Mouse (Mus musculus): Measurements from ENCODE around the gene Ociad1.

Gene Ociad1

DNA sequence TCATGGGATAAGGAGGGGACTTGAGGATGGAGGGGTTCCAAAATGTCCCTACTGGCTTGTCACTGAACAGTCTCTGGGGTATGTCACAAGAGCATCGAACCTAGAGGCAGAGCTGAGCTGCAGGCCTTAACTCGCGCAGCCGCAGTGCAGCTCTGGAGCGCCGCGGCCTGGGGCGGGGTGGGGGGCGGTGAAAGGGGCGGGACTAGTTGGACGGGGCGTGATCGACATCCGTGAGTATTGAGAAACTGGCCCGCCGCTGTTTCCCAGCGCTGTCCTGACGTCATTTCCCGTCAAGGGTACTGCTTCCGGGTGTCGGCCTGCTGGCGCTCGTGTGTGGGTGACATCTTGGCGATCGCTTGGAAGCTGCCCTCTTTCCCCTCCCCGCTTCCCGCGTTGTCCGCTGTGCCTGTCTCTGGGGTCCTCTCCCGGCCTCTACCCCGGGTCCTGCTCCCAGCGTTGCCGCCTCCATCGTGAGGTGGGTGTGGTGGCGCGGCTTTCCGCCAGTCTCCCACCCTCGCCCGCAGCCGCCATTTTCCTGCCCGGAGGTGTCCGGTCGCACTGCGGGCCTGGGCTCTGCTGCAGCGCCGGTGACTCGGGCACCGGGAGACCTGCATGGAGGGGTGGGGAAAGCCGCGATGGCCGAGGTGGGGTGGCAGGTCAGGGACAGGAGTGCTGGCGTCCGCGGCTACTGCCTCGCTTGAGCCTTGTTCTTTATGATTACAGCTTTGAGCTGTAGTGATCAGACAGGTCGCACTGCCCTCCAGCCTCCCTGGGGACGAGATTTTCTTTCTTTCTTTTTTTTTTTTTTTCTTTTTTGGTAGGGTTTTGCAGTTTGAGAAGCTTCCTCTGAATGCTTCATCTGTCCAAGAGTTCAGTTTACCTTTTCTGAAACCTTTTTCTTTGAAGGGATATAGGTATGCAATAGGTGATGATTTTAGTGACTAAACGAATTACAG, at the start of gene Ociad1:
TSS of gene Ociad1 (plus strand) at position 283 of the 956 bp plus-strand sequence.
- peak; percentile 97 to 98 for DNase-seq (ENCODE audit: low spot score in 2 of 2)

GRCm38 (mm10) chr5:73244403-73244802, 48.2 kb upstream of the Ociad1 start:
- peak in 1 of 2 experiments; percentile 67 for DNase-seq (ENCODE audit: low spot score in 2 of 2)

GRCm38 (mm10) chr5:73246414-73246813, 46.2 kb upstream of the Ociad1 start:
- DNase-seq (ENCODE audit: low spot score in 2 of 2) = no peak

DNA sequence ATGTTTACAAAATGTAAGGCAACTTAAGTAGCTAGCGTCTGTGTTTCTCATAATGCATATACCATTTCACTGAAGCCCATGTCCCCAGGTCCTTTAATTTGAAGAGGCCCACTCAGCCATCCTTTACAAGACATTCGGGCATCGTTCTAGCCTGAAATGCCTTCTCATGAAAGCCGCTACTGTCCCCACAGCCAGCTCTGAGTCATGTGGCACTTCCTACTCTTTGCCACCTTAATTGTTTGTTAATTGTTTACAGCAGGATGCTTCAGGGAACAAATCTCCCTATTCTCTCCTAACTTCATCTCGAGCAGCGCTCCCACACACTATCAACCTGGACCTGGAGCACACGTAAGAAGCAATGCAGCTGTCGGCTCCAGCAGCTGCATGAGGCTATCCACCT, 44.4 kb upstream of the Ociad1 start:
- no peak for DNase-seq (ENCODE audit: low spot score in 2 of 2)

GRCm38 (mm10) chr5:73249341-73249740, 43.2 kb upstream of the Ociad1 start:
- DNase-seq (ENCODE audit: low spot score in 2 of 2) = no peak

DNA sequence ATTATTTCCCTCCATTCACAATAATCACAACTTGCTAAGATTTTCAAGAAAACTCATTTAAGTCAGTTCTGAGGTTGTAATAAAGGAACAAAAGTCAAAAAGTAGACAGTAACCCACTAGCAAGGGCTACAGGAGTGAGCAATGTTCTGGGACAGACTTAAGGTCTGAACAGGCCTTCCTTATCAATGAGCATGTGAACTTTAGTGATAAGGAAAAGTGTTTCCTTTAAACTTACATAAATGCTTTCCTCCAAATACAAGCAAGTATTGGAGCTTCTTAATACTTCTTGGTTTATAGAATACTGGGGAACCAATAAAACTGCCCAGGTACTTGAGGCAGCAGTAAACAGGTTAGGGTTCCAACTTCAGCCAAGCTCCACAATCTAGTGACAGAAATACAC, 39.8 kb upstream of the Ociad1 start:
- no peak for DNase-seq (ENCODE audit: low spot score in 2 of 2)

DNA sequence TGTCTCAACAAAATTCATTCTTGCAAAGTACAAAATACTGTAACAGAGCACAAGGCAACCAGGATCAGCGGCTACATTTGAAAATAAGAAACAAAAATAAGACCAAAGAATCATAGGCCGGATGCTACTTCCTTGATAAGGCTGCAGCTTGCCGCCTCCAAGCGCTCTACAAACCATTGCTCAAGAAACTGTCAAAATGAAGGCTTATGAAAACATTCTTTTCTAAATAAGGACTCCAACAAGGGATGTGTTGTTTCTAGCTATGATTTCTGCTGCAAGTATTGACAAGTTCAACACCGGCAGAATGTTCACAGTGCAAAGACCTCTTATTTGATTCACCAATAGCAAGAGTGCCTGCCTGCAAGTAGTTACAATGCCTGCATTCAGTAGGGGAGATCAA, 37.9 kb upstream of the Ociad1 start:
- DNase-seq (ENCODE audit: low spot score in 2 of 2) = no peak

DNA sequence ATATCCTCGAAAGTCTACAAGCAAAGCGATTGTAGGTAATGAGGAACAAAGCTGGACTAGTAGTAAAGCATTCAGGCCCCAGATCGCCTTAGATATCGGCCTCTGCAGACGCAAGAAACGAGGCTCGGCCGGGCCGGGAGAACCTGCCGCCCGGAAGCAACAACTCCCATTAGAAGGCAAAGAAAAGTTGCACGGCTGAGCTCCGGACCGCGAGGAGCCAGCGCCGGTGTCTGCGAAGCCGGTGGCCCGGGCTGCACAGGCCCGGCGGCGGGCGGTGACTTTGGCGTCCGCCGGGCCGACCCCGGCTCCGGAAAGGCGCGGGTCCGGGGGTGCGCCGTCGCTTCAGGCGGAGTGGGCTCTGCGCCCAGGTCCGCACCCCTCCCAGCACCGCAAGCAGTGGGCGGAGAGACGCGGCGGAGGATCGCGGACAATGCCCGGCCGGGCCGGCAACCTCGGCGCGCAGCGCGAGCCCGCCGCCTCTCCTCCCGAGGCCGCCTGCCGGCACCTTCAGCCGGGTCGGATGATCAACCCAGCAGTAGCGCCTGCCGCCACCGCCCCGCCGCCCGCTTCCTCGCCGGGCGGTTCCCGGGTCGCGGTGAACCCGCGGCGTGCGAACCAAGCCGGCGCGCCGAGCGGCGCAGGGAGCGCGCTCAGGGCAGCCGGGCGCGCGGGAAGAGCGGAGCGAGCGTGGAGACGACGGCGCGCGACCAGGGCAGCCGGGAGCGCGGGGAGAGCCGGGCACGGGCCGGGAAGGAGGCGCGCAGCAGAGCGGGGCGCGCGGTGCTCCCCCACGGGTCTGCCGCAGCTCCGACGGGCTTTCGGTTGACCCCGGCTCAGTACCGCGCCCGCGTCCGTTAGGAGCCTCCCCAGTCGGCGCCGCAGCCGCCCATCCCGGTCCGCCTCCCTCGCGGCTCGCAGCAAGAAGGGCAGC, 37.0 kb upstream of the Ociad1 start:
- DNase-seq (ENCODE audit: low spot score in 2 of 2) = peak; percentile 75 to 77

- DNase-seq (ENCODE audit: low spot score in 2 of 2) = peak; percentile 98
These were observed 36.1 kb upstream of the Ociad1 start, which contains the start of gene Fryl for GRCm38 (mm10) chr5:73256352-73257065. Gene Fryl (minus strand): TSS chr5:73256619.

- DNase-seq (ENCODE audit: low spot score in 2 of 2) = no peak
These were observed 35.5 kb upstream of the Ociad1 start for GRCm38 (mm10) chr5:73257096-73257495.

DNA sequence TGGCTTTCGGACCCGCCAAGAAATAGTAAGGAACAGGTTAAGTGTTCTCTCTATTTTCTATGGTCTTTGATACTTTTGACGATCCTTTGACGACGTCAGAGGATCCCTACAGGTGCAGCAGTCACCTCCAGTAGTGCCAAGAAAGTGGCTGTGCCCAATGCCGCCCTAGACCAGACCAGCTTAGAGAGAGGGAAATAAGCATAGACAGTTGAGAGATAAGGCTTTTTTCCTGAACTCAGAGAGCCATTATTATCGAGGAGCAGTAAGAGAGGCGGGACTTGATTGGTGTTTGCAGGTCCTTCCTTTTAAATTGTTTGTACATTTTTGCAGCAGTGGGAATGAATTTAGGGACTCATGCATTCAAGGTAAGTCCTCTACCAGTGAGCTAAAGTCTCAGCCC, 34.9 kb upstream of the Ociad1 start:
- no peak for DNase-seq (ENCODE audit: low spot score in 2 of 2)

DNA sequence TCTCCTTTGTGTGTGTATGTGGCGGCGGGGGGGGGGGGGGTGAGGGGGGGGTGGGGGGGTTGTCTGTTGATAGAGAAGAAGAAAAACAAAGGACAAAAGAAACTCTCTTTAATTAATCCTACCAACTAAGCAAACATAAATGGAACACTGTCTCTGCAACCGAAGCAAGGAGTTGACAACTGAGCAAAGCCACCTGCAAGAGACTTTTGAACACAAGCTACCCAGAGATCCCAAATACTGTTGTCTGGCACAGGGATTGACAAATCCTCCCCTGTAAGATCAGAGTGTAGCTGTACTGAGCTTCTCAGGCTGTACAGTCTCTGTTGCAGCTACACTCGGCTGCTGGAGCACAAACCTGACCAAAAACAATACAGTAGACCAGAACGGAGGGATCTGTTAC, 28.5 kb upstream of the Ociad1 start:
- DNase-seq (ENCODE audit: low spot score in 2 of 2) = no peak

DNA sequence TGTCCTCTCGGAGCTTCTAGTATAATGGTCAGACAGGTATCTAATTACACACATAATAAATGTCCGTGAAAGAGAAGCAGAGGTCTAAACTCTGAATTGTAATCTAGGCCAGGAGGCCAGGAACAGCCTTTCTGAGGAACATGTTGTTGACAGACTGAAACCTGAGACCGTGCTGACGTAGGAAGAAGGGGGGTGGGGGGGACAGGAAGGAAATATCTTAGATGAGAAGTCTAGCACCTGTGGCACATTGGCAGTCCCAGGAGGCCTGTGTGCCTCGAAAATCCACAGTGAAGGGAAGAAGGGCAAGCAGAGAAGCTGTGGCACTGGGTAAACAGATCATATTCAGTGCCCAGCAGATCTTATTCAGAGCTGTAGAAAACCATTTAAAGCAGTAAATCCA, 27.1 kb upstream of the Ociad1 start:
- DNase-seq (ENCODE audit: low spot score in 2 of 2) = no peak

- no peak for DNase-seq (ENCODE audit: low spot score in 2 of 2)
These were observed 23.9 kb upstream of the Ociad1 start for GRCm38 (mm10) chr5:73268636-73269213.

DNA sequence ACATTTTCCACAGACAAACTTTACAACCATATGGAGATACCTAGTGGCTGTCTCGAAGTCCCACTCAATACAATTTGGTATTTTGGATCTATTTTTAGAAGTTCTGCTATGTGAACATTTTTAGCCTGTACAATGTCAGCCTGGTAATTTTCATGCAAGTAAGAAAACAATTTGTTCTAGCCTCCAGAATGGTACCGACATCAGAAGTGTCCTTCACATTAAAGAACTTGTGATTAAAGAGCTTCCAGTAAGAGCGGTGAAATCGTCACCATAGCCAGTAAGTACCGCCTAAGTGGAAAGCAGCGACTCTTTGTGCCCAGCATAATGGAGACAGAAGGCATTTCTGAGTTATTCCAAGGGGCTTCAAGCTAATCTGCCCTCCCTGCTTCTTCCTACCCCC, 22.0 kb upstream of the Ociad1 start:
- no peak for DNase-seq (ENCODE audit: low spot score in 2 of 2)

DNA sequence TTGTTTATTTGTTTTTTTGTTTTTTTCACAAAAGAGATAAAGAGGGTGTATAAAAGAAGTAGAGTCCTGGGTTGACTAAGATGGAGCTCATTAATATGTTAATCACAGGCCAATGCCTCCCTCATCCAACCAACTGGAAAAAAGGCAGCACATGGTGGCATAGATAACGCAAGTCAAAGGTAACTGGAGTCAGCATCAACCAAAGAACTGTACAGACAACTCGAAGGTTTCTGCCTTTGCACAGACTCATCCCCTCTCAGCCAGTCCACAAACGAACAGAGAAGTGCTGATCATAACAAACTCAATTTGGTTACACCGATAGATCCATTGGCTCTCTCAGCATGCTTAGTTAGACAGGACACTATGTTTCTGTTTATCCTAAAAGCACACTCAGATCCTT, 19.4 kb upstream of the Ociad1 start:
- no peak for DNase-seq (ENCODE audit: low spot score in 2 of 2)

DNA sequence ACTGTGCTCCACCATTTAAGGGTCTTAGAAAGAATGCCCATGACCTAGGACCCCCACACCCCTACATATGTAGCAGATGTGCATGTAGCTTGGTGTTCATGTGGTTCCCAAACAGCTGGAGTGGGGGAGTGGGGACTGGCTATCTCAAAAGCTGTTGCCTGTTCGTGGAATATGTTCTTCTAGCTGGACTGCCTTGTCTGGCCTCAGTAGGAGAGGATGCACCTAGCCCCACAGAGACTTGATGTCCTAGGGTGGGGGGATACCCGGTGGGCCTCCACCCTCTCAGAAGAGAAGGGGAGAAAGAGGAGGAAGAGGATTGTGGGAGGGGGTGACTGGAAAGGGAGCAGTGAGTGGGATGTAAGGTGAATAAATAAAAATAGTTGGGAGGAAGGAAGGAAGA, 17.6 kb upstream of the Ociad1 start:
- no peak for DNase-seq (ENCODE audit: low spot score in 2 of 2)

DNA sequence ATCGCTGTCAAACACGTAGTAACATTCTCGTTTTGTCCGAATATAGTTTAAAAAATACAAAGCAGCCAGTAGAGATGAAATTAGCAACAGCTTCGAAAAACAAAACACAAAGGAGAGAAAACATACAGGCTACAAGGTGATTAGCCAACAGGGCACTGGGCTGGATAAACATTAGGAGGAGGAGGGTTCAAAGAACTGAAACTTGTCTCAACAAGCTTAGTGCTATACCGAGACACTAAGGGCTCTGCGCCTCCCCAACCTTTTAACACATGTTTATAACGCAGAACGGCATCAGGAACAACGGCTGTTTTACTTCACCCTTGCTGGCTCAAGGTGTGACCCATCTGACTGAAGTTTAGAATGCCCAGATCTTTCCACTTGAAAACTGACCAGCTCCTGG, 13.4 kb upstream of the Ociad1 start:
- DNase-seq (ENCODE audit: low spot score in 2 of 2) = no peak

GRCm38 (mm10) chr5:73279732-73280566, 12.6 kb upstream of the Ociad1 start:
- DNase-seq (ENCODE audit: low spot score in 2 of 2) = no peak

GRCm38 (mm10) chr5:73280567-73280850, 12.1 kb upstream of the Ociad1 start:
- no peak for DNase-seq (ENCODE audit: low spot score in 2 of 2)

DNA sequence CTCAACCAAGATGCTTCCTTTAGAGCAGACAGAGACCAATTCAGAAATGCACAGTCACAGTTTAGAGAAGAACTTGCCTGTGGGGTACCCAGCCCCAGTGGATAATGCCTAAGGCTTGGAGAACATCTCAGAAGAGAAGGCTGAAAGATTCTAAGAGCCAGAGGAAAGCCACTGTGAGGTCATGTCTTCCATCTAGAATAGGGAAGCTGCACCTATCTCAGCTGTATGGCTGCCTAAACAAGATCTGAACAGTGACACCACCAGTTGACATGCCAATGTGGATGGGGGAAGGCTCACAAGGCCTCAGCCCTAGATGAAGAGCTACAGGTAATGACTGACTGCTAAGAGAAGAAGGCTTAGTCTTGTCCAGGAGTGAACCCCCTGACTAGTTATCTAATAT, 8.5 kb upstream of the Ociad1 start:
- DNase-seq (ENCODE audit: low spot score in 2 of 2) = no peak

Measured in right cerebral cortex, postnatal 10 days (tissue).